8 mouse cellular contexts compared by ENCODE assay signal in genomic region chr7:135900861-135901321, GRCm38 (mm10).
A peak's percentile ranks its signal among the peaks of the same experiment; 100 is the strongest.
DNase-seq lines count a peak whose midpoint lies in the region; ATAC-seq and TF ChIP-seq lines count a peak whose summit lies in the region.

No protein-coding gene starts in this region.

- no peak for ATAC-seq in cerebellum, adult (ENCODE audit: insufficient number of reproducible peaks, low FRiP score, low TSS enrichment)
- no peak for ATAC-seq in liver, postnatal 0 days

- DNase-seq in cerebellum, postnatal 14 days: peak; percentile 28 to 29
- peak; percentile 82 for DNase-seq in adrenal gland, postnatal 14 days
- peak; percentile 68 for DNase-seq in heart, embryonic 10.5 days (ENCODE audit: low spot score)
- peak; percentile 43 to 68 for DNase-seq in kidney, postnatal 36 days
- DNase-seq in thymus, postnatal 10 days (ENCODE audit: low spot score in 2 of 2): no peak
- no peak for DNase-seq in liver, postnatal 0 days
- no peak for DNase-seq in spleen, postnatal 36 days (ENCODE audit: low spot score in 2 of 2)

- TF ChIP-seq CTCF in liver, postnatal 0 days (IDR thresholded peaks at IDR 0.05; ENCODE audit: low read depth): no peak

- 0 out of 2 replicates have a peak overlapping the region, but pooled peaks have one; percentile 25 for H3K27ac ChIP-seq in heart, embryonic 10.5 days
- no peak overlapping the region for H3K27ac ChIP-seq in liver, postnatal 0 days (ENCODE audit: low read depth)

- H3K4me1 ChIP-seq in heart, embryonic 10.5 days: peaks cover 23% of the 10 kb centered on the region; the same call in 1 of the 2 replicates
- H3K4me1 ChIP-seq in liver, postnatal 0 days (ENCODE audit: insufficient read depth): no peaks in the 10 kb centered on the region

- H3K36me3 ChIP-seq in heart, embryonic 10.5 days: no peaks in the 10 kb centered on the region
- H3K36me3 ChIP-seq in liver, postnatal 0 days (replicated peaks; ENCODE audit: insufficient read depth, low read length): no peaks in the 10 kb centered on the region

- TF ChIP-seq EP300 in liver, postnatal 0 days (IDR thresholded peaks at IDR 0.05; ENCODE audit: low read depth): no peak

- no peak overlapping the region for H3K9ac ChIP-seq in liver, postnatal 0 days (replicated peaks)

- H3K9me3 ChIP-seq in heart, embryonic 10.5 days: no peaks in the 10 kb centered on the region
- no peaks in the 10 kb centered on the region for H3K9me3 ChIP-seq in liver, postnatal 0 days (ENCODE audit: low read length)

- no peak overlapping the region for H3K4me2 ChIP-seq in liver, postnatal 0 days (ENCODE audit: low read depth, low read length)

- no peak overlapping the region for H3K4me3 ChIP-seq in heart, embryonic 10.5 days
- no peak overlapping the region for H3K4me3 ChIP-seq in liver, postnatal 0 days (ENCODE audit: low read depth, low read length)

- peaks cover 9% of the 10 kb centered on the region; the same call in 1 of the 2 replicates for H3K27me3 ChIP-seq in heart, embryonic 10.5 days (ENCODE audit: insufficient read depth, poor library complexity, severe bottlenecking)
- no peaks in the 10 kb centered on the region for H3K27me3 ChIP-seq in liver, postnatal 0 days (ENCODE audit: insufficient read depth, low read length)

- 30% methylated on average over 10 of the region's 10 CpGs for WGBS in heart, embryonic 10.5 days
- WGBS in liver, postnatal 0 days (ENCODE audit: insufficient replicate concordance): 56% methylated on average over 10 of the region's 10 CpGs

Comparison
In these comparisons a context has a peak if more than half of its experiments do, and no peak if none do; other contexts are left out.
1. DNase-seq: peak in cerebellum, postnatal 14 days (2 of 2), adrenal gland, postnatal 14 days (single experiment), heart, embryonic 10.5 days (single experiment) and kidney, postnatal 36 days (2 of 2); none in thymus, postnatal 10 days (0 of 2), liver, postnatal 0 days (single experiment) and spleen, postnatal 36 days (0 of 2).